ENCODE assay signal across 22 mouse cellular contexts in genomic region chr5:38504116-38504515, GRCm38 (mm10). TPM values are rescaled to one million over a fixed set of nuclear protein-coding genes. Genes with fewer than 3 reads are reported as not detected.
DNase-seq lines count a peak whose midpoint lies in the region; ATAC-seq lines count a peak whose summit lies in the region.
"Had no signal": no experiment of that assay in that cellular context is flagged by ENCODE, and none has a peak within 500 bp of the region (broad histone marks: within the 10 kb centered on the region; RNA-seq: fewer than 3 reads in every experiment).

No protein-coding gene starts in this region.

- H3K9ac ChIP-seq in liver, embryonic 12.5 days, result no peak overlapping the region
- no peak overlapping the region for H3K9ac ChIP-seq in liver, embryonic 11.5 days (ENCODE audit: low read depth, low read length)
- H3K9ac ChIP-seq: embryonic facial prominence, embryonic 12.5 days; forebrain, embryonic 13.5 days; heart, embryonic 13.5 days; hindbrain, embryonic 12.5 days; limb, embryonic 12.5 days; midbrain, embryonic 15.5 days; neural tube, embryonic 12.5 days had no signal

- H3K27me3 ChIP-seq in liver, embryonic 12.5 days (replicated peaks), result no peaks in the 10 kb centered on the region
- no peaks in the 10 kb centered on the region for H3K27me3 ChIP-seq in liver, embryonic 11.5 days (replicated peaks; ENCODE audit: control insufficient read depth, insufficient read depth, low read length)
- H3K27me3 ChIP-seq: embryonic facial prominence, embryonic 12.5 days; forebrain, embryonic 13.5 days; heart, embryonic 13.5 days; hindbrain, embryonic 12.5 days; limb, embryonic 12.5 days; megakaryocyte, embryonic 14.5 days; midbrain, embryonic 15.5 days; neural tube, embryonic 12.5 days had no signal

- H3K36me3 ChIP-seq in liver, embryonic 12.5 days, result no peaks in the 10 kb centered on the region
- no peaks in the 10 kb centered on the region for H3K36me3 ChIP-seq in liver, embryonic 11.5 days (ENCODE audit: control insufficient read depth, insufficient read depth, low read length)
- H3K36me3 ChIP-seq: embryonic facial prominence, embryonic 12.5 days; heart, embryonic 13.5 days; hindbrain, embryonic 12.5 days; limb, embryonic 12.5 days; midbrain, embryonic 15.5 days; neural tube, embryonic 12.5 days had no signal

- no peak for DNase-seq in liver, embryonic 11.5 days (ENCODE audit: low spot score)
- DNase-seq in Muller cell, postnatal 12 days (ENCODE audit: inconsistent ontology term), result peak; percentile 24
- DNase-seq in fibroblast of lung, adult 2 months (ENCODE audit: low read depth), result peak; percentile 13
- no peak for DNase-seq in gastrocnemius, postnatal 4 days (ENCODE audit: low spot score in 2 of 2)
- no peak for DNase-seq in frontal cortex, postnatal 36 days (ENCODE audit: low spot score in 2 of 2)
- DNase-seq in urinary bladder, postnatal 4 days (ENCODE audit: low spot score in 2 of 2), result no peak
- DNase-seq: cerebellum, adult 18-20 months; cerebellum, postnatal 14 days; heart, adult 18-20 months; kidney, postnatal 4 days; lung, adult 2 months; thymus, postnatal 14 days had no signal

- H3K27ac ChIP-seq in liver, embryonic 12.5 days, result peak overlapping the region; percentile 96
- no peak overlapping the region for H3K27ac ChIP-seq in liver, embryonic 11.5 days (ENCODE audit: low read depth, low read length)
- H3K27ac ChIP-seq: embryonic facial prominence, embryonic 12.5 days; forebrain, embryonic 13.5 days; heart, embryonic 13.5 days; hindbrain, embryonic 12.5 days; limb, embryonic 12.5 days; midbrain, embryonic 15.5 days; neural tube, embryonic 12.5 days had no signal

- H3K4me3 ChIP-seq in liver, embryonic 12.5 days, result no peak overlapping the region
- H3K4me3 ChIP-seq in liver, embryonic 11.5 days (ENCODE audit: low read depth, low read length), result no peak overlapping the region
- H3K4me3 ChIP-seq: embryonic facial prominence, embryonic 12.5 days; forebrain, embryonic 13.5 days; heart, embryonic 13.5 days; hindbrain, embryonic 12.5 days; limb, embryonic 12.5 days; megakaryocyte, embryonic 14.5 days; midbrain, embryonic 15.5 days; neural tube, embryonic 12.5 days had no signal

- no peak overlapping the region for H3K4me2 ChIP-seq in liver, embryonic 12.5 days
- no peak overlapping the region for H3K4me2 ChIP-seq in liver, embryonic 11.5 days
- H3K4me2 ChIP-seq: embryonic facial prominence, embryonic 12.5 days; forebrain, embryonic 13.5 days; heart, embryonic 13.5 days; hindbrain, embryonic 12.5 days; limb, embryonic 12.5 days; midbrain, embryonic 15.5 days; neural tube, embryonic 12.5 days had no signal

- H3K9me3 ChIP-seq in liver, embryonic 12.5 days (replicated peaks), result no peaks in the 10 kb centered on the region
- no peaks in the 10 kb centered on the region for H3K9me3 ChIP-seq in liver, embryonic 11.5 days (ENCODE audit: control insufficient read depth, low read length)
- H3K9me3 ChIP-seq: embryonic facial prominence, embryonic 12.5 days; forebrain, embryonic 13.5 days; heart, embryonic 13.5 days; hindbrain, embryonic 12.5 days; limb, embryonic 12.5 days; midbrain, embryonic 15.5 days; neural tube, embryonic 12.5 days had no signal

- H3K4me1 ChIP-seq in liver, embryonic 12.5 days, result peaks cover 90% of the 10 kb centered on the region
- peaks cover 39% of the 10 kb centered on the region for H3K4me1 ChIP-seq in liver, embryonic 11.5 days (replicated peaks; ENCODE audit: control insufficient read depth, insufficient read depth, low read length)
- H3K4me1 ChIP-seq: embryonic facial prominence, embryonic 12.5 days; forebrain, embryonic 13.5 days; midbrain, embryonic 15.5 days; neural tube, embryonic 12.5 days had no signal

- ATAC-seq in liver, embryonic 12.5 days, result no peak
- no peak for ATAC-seq in liver, embryonic 11.5 days (replicated peaks; ENCODE audit: low FRiP score)
- ATAC-seq: forebrain, embryonic 13.5 days; intestine, postnatal 0 days; midbrain, embryonic 15.5 days had no signal

- 77% methylated on average over 1 of the region's 1 CpGs for WGBS in liver, embryonic 12.5 days (ENCODE audit: insufficient replicate concordance)
- WGBS in liver, embryonic 11.5 days, result 84% methylated on average over 1 of the region's 1 CpGs

RNA-seq across cellular contexts. Expression of gene Slc2a9, which starts 1.2 kb away (rescaled TPM):
- polyA plus RNA-seq in liver, embryonic 12.5 days (2016; fragmentation: Nextera tagmentation; extraction: Ambion mirVana), result 0.60 and 1.2 TPM in 2 replicates
- polyA plus RNA-seq in liver, embryonic 11.5 days (2014; fragmentation: Nextera tagmentation; extraction: Ambion mirVana), result 0.60 and 1.8 TPM in 2 replicates
- 1 to 10 TPM; 1.4 to 2.4 TPM for total RNA-seq in gastrocnemius, postnatal 4 days (2021)

RNA-seq across cellular contexts. Expression of gene Wdr1, which starts 58.9 kb away (rescaled TPM):
- polyA plus RNA-seq in liver, embryonic 12.5 days (2016; fragmentation: Nextera tagmentation; extraction: Ambion mirVana), result 122 and 131 TPM in 2 replicates
- polyA plus RNA-seq in liver, embryonic 11.5 days (2014; fragmentation: Nextera tagmentation; extraction: Ambion mirVana), result 178 and 184 TPM in 2 replicates
- 100 to 1,000 TPM; 205 to 211 TPM for total RNA-seq in gastrocnemius, postnatal 4 days (2021)

Comparison
In these comparisons a context has a peak if more than half of its experiments do, and no peak if none do; other contexts are left out.
1. DNase-seq: peak in Muller cell, postnatal 12 days (single experiment) and fibroblast of lung, adult 2 months (single experiment); none in liver, embryonic 11.5 days (single experiment), gastrocnemius, postnatal 4 days (0 of 2), frontal cortex, postnatal 36 days (0 of 2) and urinary bladder, postnatal 4 days (0 of 2).